Mouse (Mus musculus): ENCODE results near the gene Samhd1.

Samhd1 gene

GRCm38 (mm10) chr2:157073378-157074052, 61.5 kb downstream of the Samhd1 start:
- no peak for DNase-seq (ENCODE audit: low read depth in 1 of 2, low spot score in 2 of 2)

GRCm38 (mm10) chr2:157072316-157072990, 62.6 kb downstream of the Samhd1 start:
- DNase-seq (ENCODE audit: low read depth in 1 of 2, low spot score in 2 of 2) = no peak

- DNase-seq (ENCODE audit: low read depth in 1 of 2, low spot score in 2 of 2) = peak; percentile 34 to 48
Observed at GRCm38 (mm10) chr2:157071556-157071955, 63.5 kb downstream of the Samhd1 start.

- DNase-seq (ENCODE audit: low read depth in 1 of 2, low spot score in 2 of 2) = no peak
Observed at GRCm38 (mm10) chr2:157070365-157070764, 64.7 kb downstream of the Samhd1 start.

- no peak for DNase-seq (ENCODE audit: low read depth in 1 of 2, low spot score in 2 of 2)
Observed at GRCm38 (mm10) chr2:157069755-157070315, 65.2 kb downstream of the Samhd1 start.

- no peak for DNase-seq (ENCODE audit: low read depth in 1 of 2, low spot score in 2 of 2)
Observed at GRCm38 (mm10) chr2:157069355-157069735, 65.7 kb downstream of the Samhd1 start.

GRCm38 (mm10) chr2:157068701-157069354, 66.2 kb downstream of the Samhd1 start:
- no peak for DNase-seq (ENCODE audit: low read depth in 1 of 2, low spot score in 2 of 2)

GRCm38 (mm10) chr2:157066731-157067430, 68.2 kb downstream of the Samhd1 start:
- no peak for DNase-seq (ENCODE audit: low read depth in 1 of 2, low spot score in 2 of 2)

- no peak for DNase-seq (ENCODE audit: low read depth in 1 of 2, low spot score in 2 of 2)
Observed at GRCm38 (mm10) chr2:157065879-157066226, 69.2 kb downstream of the Samhd1 start.

GRCm38 (mm10) chr2:157064978-157065878, 69.8 kb downstream of the Samhd1 start:
- DNase-seq (ENCODE audit: low read depth in 1 of 2, low spot score in 2 of 2) = no peak

GRCm38 (mm10) chr2:157064136-157064535, 70.9 kb downstream of the Samhd1 start:
- no peak for DNase-seq (ENCODE audit: low read depth in 1 of 2, low spot score in 2 of 2)

- peak; percentile 73 to 79 for DNase-seq (ENCODE audit: low read depth in 1 of 2, low spot score in 2 of 2)
Observed at GRCm38 (mm10) chr2:157063241-157063700, 71.8 kb downstream of the Samhd1 start.

- no peak for DNase-seq (ENCODE audit: low read depth in 1 of 2, low spot score in 2 of 2)
Observed at GRCm38 (mm10) chr2:157060557-157061305, 74.3 kb downstream of the Samhd1 start.

- no peak for DNase-seq (ENCODE audit: low read depth in 1 of 2, low spot score in 2 of 2)
Observed at GRCm38 (mm10) chr2:157060037-157060436, 75.0 kb downstream of the Samhd1 start.

GRCm38 (mm10) chr2:157059166-157059565, 75.9 kb downstream of the Samhd1 start:
- no peak for DNase-seq (ENCODE audit: low read depth in 1 of 2, low spot score in 2 of 2)

- no peak for DNase-seq (ENCODE audit: low read depth in 1 of 2, low spot score in 2 of 2)
Observed at GRCm38 (mm10) chr2:157058342-157058998, 76.6 kb downstream of the Samhd1 start.

- DNase-seq (ENCODE audit: low read depth in 1 of 2, low spot score in 2 of 2) = no peak
Observed at GRCm38 (mm10) chr2:157057758-157058157, 77.3 kb downstream of the Samhd1 start.

- no peak for DNase-seq (ENCODE audit: low read depth in 1 of 2, low spot score in 2 of 2)
Observed at GRCm38 (mm10) chr2:157057186-157057585, 77.9 kb downstream of the Samhd1 start.

GRCm38 (mm10) chr2:157055721-157056120, 79.3 kb downstream of the Samhd1 start:
- DNase-seq (ENCODE audit: low read depth in 1 of 2, low spot score in 2 of 2) = no peak

All from monocyte, adult 2 months (primary cell).